Mouse (Mus musculus) lung, postnatal 0 days (tissue): ENCODE data around the gene Calcb. TPM values are rescaled to one million over a fixed set of nuclear protein-coding genes. Genes with fewer than 3 reads are reported as not detected.

Experiments used
- ATAC-seq: fragments of 200-750 bp; cut with Nextera tagmentation; 2 replicates; pipeline ENCODE4 v1.8.0; 2017; ENCODE audit warnings: moderate library complexity
- DNase-seq: peaks from one replicate; pipeline ENCODE4 v3.0.0-alpha.2; 2016; ENCODE audit warnings: low spot score
- H3K27ac ChIP-seq: fragments of 300-500 bp; sonication (generic); 2 replicates; pipeline ENCODE4 v1.5.1; 2014; ENCODE audit warnings: antibody characterized with exemption, mild to moderate bottlenecking, low read length, mixed read lengths
- H3K27me3 ChIP-seq: fragments of 300-500 bp; sonication (generic); replicated peaks from 2 replicates; pipeline ENCODE4 v1.6.1; 2014; ENCODE audit warnings: low read length, mixed read lengths; ENCODE audit not compliant: insufficient read depth
- H3K36me3 ChIP-seq: fragments of 300-500 bp; sonication (generic); 2 replicates; pipeline ENCODE4 v1.6.1; 2014; ENCODE audit warnings: low read length, mixed read lengths; ENCODE audit not compliant: insufficient read depth
- H3K4me1 ChIP-seq: fragments of 300-500 bp; sonication (generic); 2 replicates; pipeline ENCODE4 v1.6.1; 2014; ENCODE audit warnings: antibody characterized with exemption, low read depth, low read length, mixed read lengths; ENCODE audit not compliant: insufficient read depth
- H3K4me2 ChIP-seq: fragments of 300-500 bp; sonication (generic); replicated peaks from 2 replicates; pipeline ENCODE4 v1.6.1; 2014; ENCODE audit warnings: low read depth, mild to moderate bottlenecking, low read length, moderate library complexity, mixed read lengths
- H3K4me3 ChIP-seq: fragments of 300-500 bp; sonication (generic); 2 replicates; pipeline ENCODE4 v1.5.1; 2014; ENCODE audit warnings: low read depth, low read length
- H3K9ac ChIP-seq: fragments of 300-500 bp; sonication (generic); replicated peaks from 2 replicates; pipeline ENCODE4 v1.6.1; 2014; ENCODE audit warnings: low read depth, mild to moderate bottlenecking
- H3K9me3 ChIP-seq: fragments of 300-500 bp; sonication (generic); 2 replicates; pipeline ENCODE4 v1.6.1; 2016; ENCODE audit warnings: low read length, mixed read lengths
- CTCF ChIP-seq: IDR thresholded peaks from 2 replicates; pipeline ENCODE4 v1.5.1; 2016; ENCODE audit warnings: antibody characterized with exemption, mild to moderate bottlenecking
- EP300 ChIP-seq: IDR thresholded peaks from 2 replicates; pipeline ENCODE4 v1.6.1; 2016; ENCODE audit warnings: antibody characterized with exemption, mild to moderate bottlenecking, control low read depth
- WGBS: fragments of 180-500 bp; shearing (Covaris S2); extraction: QIAGEN DNeasy Blood & Tissue Kit; methylation state at CpG from one replicate; pipeline ENCODE4 v1.1.7; 2014; 5-methylcytosine and 5-hydroxymethylcytosine counted together
- polyA plus RNA-seq: library from polyadenylated mRNA; unstranded; fragments of >200 nt; fragmentation: Nextera tagmentation; extraction: Ambion mirVana; gene quantifications from 2 replicates; pipeline ENCODE4 v1.2.1, GENCODE M21; 2015

The Calcb gene
- polyA plus RNA-seq, 1 experiment from 2014 or later: 2.1 TPM

- Histone ChIP-seq H3K27me3 (no peaks in the 10 kb centered on the region), H3K4me2 (peak overlapping the region; percentile 42), H3K4me1 (no peaks in the 10 kb centered on the region), H3K9ac (no peak overlapping the region), H3K9me3 (no peaks in the 10 kb centered on the region), H3K4me3 (no peak overlapping the region), H3K27ac (no peak overlapping the region), H3K36me3 (no peaks in the 10 kb centered on the region)
- no peak for DNase-seq
- no peak for ATAC-seq
- TF ChIP-seq EP300: no peak
- 0 out of 2 replicates have a peak, but pooled peaks have one; percentile 17 for TF ChIP-seq CTCF
- 3% methylated on average over 34 of the region's 34 CpGs for WGBS
Observed at GRCm38 (mm10) chr7:114745481-114746271, 27.2 kb downstream of the Calcb start.

DNA sequence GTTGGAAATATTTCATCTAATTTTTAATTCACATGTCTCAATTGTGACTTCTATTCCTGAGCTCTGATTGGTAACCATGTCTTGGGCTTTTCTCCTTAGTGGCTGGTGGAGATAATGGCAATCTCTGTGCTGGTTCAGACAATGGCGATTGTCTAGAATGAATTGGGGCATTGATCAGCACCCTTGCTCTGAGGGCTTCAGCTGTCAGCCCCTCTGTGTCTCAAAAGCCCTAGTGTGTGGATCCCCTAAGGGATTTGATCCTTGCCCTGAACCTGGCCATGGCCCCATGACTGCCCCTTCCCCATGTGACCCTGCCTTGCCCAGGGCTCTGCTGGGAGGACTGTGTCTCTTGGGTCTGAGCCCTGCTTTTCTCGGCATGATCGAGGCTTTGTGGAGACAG, 29.2 kb downstream of the Calcb start:
- TF ChIP-seq CTCF (no peak), EP300 (no peak)
- Histone ChIP-seq H3K9ac (no peak overlapping the region), H3K27me3 (no peaks in the 10 kb centered on the region), H3K9me3 (no peaks in the 10 kb centered on the region), H3K4me1 (no peaks in the 10 kb centered on the region), H3K4me3 (no peak overlapping the region), H3K4me2 (no peak overlapping the region), H3K27ac (no peak overlapping the region), H3K36me3 (no peaks in the 10 kb centered on the region)
- DNase-seq (no peak), ATAC-seq (no peak)
- 76% methylated on average over 3 of the region's 3 CpGs for WGBS

GRCm38 (mm10) chr7:114748239-114748638, 29.8 kb downstream of the Calcb start:
- Histone ChIP-seq H3K27me3 (no peaks in the 10 kb centered on the region), H3K27ac (no peak overlapping the region), H3K36me3 (no peaks in the 10 kb centered on the region), H3K4me3 (no peak overlapping the region), H3K9me3 (no peaks in the 10 kb centered on the region), H3K4me2 (no peak overlapping the region), H3K9ac (no peak overlapping the region), H3K4me1 (no peaks in the 10 kb centered on the region)
- TF ChIP-seq EP300: no peak
- no peak for TF ChIP-seq CTCF
- ATAC-seq (no peak), DNase-seq (no peak)
- 61% methylated on average over 4 of the region's 4 CpGs for WGBS

- no peak for ATAC-seq
Observed at GRCm38 (mm10) chr7:114753471-114753870, 35.0 kb downstream of the Calcb start.

DNA sequence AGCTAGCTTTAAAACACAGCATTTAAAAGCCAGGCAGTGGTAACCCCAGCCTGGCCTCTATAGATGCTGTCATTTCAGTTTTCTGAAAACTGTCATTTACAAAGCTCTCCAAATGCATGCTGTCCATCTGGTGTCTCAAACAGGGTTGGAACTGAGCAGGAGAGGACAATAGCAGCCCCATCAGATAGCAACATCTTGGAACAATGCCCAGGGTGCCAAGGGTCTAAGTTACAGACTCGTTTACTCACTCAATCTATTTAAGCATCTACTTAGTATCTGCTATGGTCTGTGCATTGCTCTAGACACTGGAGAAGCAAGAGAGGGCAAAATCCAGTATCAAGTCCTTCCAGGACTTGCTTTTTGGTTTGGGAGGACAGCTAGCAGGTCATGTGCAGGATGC, 35.8 kb downstream of the Calcb start:
- Histone ChIP-seq H3K4me2 (no peak overlapping the region), H3K9me3 (no peaks in the 10 kb centered on the region), H3K27ac (no peak overlapping the region), H3K4me3 (no peak overlapping the region), H3K4me1 (no peaks in the 10 kb centered on the region), H3K36me3 (no peaks in the 10 kb centered on the region), H3K9ac (no peak overlapping the region), H3K27me3 (no peaks in the 10 kb centered on the region)
- DNase-seq (no peak), ATAC-seq (no peak)
- TF ChIP-seq CTCF (no peak), EP300 (no peak)
- 22% methylated on average over 1 of the region's 1 CpGs for WGBS

More at GRCm38 (mm10) chr7:114753471-114753870, 35.0 kb downstream of the Calcb start:
- Histone ChIP-seq H3K27me3 (no peaks in the 10 kb centered on the region), H3K9me3 (no peaks in the 10 kb centered on the region), H3K4me1 (no peaks in the 10 kb centered on the region), H3K4me3 (no peak overlapping the region), H3K9ac (no peak overlapping the region), H3K27ac (no peak overlapping the region), H3K4me2 (no peak overlapping the region), H3K36me3 (no peaks in the 10 kb centered on the region)
- no peak for TF ChIP-seq CTCF
- no peak for TF ChIP-seq EP300
- 77% methylated on average over 2 of the region's 2 CpGs for WGBS
- DNase-seq: no peak

DNA sequence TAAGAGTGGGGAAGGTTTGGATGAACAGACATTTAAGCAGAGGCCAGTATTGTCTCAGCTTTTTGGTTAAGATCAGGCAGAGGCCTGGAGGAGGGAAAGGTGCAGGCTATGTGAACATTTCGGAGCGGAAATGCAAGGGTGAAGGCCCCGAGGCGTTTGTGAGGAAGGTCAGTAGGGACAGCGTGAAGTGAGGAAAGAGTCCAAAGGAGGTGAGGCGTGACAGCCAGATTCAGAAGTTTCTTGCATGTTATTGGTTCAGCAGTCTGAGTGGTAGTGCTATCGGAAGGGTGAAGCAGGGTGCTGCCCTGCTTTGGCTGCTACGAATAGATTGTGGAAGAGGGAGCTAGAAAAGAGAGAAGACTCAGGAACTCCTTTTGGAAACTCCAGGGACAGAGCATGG, 36.2 kb downstream of the Calcb start:
- Histone ChIP-seq H3K27me3 (no peaks in the 10 kb centered on the region), H3K27ac (no peak overlapping the region), H3K4me2 (no peak overlapping the region), H3K9ac (no peak overlapping the region), H3K9me3 (no peaks in the 10 kb centered on the region), H3K4me3 (no peak overlapping the region), H3K36me3 (no peaks in the 10 kb centered on the region), H3K4me1 (no peaks in the 10 kb centered on the region)
- no peak for DNase-seq
- WGBS: 69% methylated on average over 8 of the region's 8 CpGs
- no peak for ATAC-seq
- TF ChIP-seq EP300 (no peak), CTCF (no peak)
